Comparison of ENCODE assay signal across 8 mouse cellular contexts in the genomic region with DNA sequence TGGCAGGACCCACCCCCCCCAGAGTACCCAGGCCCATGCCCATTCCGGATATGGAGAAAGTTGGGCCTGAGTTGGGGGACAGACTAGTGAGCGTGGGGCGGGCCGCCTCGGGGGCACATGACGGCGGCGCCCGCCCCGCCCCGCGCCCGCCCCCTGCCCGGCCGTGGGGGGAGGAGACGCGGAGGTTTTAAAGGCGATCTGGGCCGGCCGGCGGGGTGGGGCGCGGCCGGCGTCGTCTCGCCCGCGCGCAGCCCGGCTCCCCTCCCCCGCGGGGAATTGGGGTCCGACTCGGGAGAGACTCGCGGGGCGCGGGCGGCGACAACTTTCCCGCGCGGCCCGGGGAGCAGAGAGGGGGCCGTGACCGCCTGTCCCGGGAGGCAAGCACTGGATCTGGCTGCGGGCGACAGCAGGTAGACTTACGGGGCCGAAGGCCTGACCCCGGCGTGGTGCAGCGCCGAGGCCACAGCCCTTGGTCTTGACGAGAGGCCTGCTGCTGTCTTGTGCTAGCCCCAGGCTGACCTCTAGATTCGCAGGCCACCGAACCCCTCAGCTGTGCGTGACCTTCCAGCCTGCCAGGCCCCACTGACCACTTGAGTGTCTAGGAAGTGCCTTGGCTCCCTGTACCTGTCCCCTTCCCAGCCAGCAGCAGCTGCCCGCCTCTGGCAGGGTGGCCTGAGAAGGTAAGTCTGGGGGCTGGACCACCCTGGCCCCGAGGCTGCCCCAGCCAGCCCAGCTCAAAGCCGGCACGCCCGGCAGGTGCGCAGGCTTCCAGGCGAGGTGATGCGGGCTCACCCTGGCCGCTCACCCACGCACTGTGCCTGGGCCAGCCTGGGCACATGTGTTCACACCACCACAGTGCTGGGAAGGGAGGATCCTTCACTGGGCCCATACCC. TPM values are rescaled to one million over a fixed set of nuclear protein-coding genes. Genes with fewer than 3 reads are reported as not detected.
DNase-seq lines count a peak whose midpoint lies in the region; ATAC-seq and TF ChIP-seq lines count a peak whose summit lies in the region.

No protein-coding gene starts in this region.

- 5% methylated on average over 55 of the region's 70 CpGs for WGBS in lung, embryonic 15.5 days

- peak overlapping the region; percentile 78 for H3K4me2 ChIP-seq in lung, embryonic 15.5 days

- TF ChIP-seq CTCF in cortical plate, adult 2 months (IDR thresholded peaks at IDR 0.05; ENCODE audit: extremely low read depth, insufficient read depth, low read length), result no peak

- no peaks in the 10 kb centered on the region for H3K27me3 ChIP-seq in lung, embryonic 15.5 days

- H3K9me3 ChIP-seq in lung, embryonic 15.5 days, result no peaks in the 10 kb centered on the region

- H3K4me1 ChIP-seq in cortical plate, adult 2 months (ENCODE audit: control insufficient read depth, insufficient read depth, low read length), result peaks cover 7% of the 10 kb centered on the region
- peaks cover 62% of the 10 kb centered on the region for H3K4me1 ChIP-seq in lung, embryonic 15.5 days

- TF ChIP-seq POLR2A in cortical plate, adult 2 months (IDR thresholded peaks at IDR 0.05; ENCODE audit: extremely low read depth, insufficient read depth, low read length), result no peak

- H3K9ac ChIP-seq in lung, embryonic 15.5 days, result peak overlapping the region; percentile 78

- H3K4me3 ChIP-seq in cortical plate, adult 2 months (ENCODE audit: insufficient read depth, low read length), result peak overlapping the region; percentile 77
- peak overlapping the region; percentile 69 for H3K4me3 ChIP-seq in lung, embryonic 15.5 days

- peak; percentile 40 for ATAC-seq in lung, embryonic 15.5 days (ENCODE audit: borderline replicate concordance, extremely low read depth, low FRiP score, low TSS enrichment)

- peak; percentile 66 for DNase-seq in embryo, embryonic 10.5 days (ENCODE audit: low spot score)
- DNase-seq in embryo, embryonic 10 days (ENCODE audit: low spot score), result no peak
- DNase-seq in heart, adult 9 months (ENCODE audit: low spot score in 2 of 2), result peak; percentile 92 to 96
- DNase-seq in kidney, adult 8-10 months, result peak; percentile 72 to 74
- DNase-seq in ovary, postnatal 10 days (ENCODE audit: low spot score), result peak; percentile 68
- DNase-seq in frontal cortex, postnatal 10 days (ENCODE audit: low spot score in 2 of 2), result no peak

- peaks cover 9% of the 10 kb centered on the region; the same call in 1 of the 2 replicates for H3K36me3 ChIP-seq in lung, embryonic 15.5 days

- H3K27ac ChIP-seq in cortical plate, adult 2 months (ENCODE audit: insufficient read depth, low read length), result peak overlapping the region; percentile 99
- peak overlapping the region; percentile 92 for H3K27ac ChIP-seq in lung, embryonic 15.5 days

RNA-seq across cellular contexts. Expression of gene Nanos3, which starts 15.9 kb away (rescaled TPM):
- polyA plus RNA-seq in cortical plate, adult 2 months (2012; rRNA removed), result 1.8 and 3.6 TPM in 2 replicates
- polyA plus RNA-seq in lung, embryonic 15.5 days (2015; fragmentation: Nextera tagmentation; extraction: Ambion mirVana), result 2.7 and 3.2 TPM in 2 replicates

RNA-seq across cellular contexts. Expression of gene Zswim4, which starts 36.0 kb away (rescaled TPM):
- 12.2 and 13.6 TPM in 2 replicates for polyA plus RNA-seq in cortical plate, adult 2 months (2012; rRNA removed)
- polyA plus RNA-seq in lung, embryonic 15.5 days (2015; fragmentation: Nextera tagmentation; extraction: Ambion mirVana), result 13.6 and 14.2 TPM in 2 replicates

RNA-seq across cellular contexts. Expression of gene D8Ertd738e, which starts 48.6 kb away (rescaled TPM):
- 202 and 213 TPM in 2 replicates for polyA plus RNA-seq in cortical plate, adult 2 months (2012; rRNA removed)
- 320 and 350 TPM in 2 replicates for polyA plus RNA-seq in lung, embryonic 15.5 days (2015; fragmentation: Nextera tagmentation; extraction: Ambion mirVana)

RNA-seq across cellular contexts. Expression of gene 4930432K21Rik, which starts 53.1 kb away (rescaled TPM):
- 2.7 and 3.0 TPM in 2 replicates for polyA plus RNA-seq in cortical plate, adult 2 months (2012; rRNA removed)
- 1.7 TPM in 2 replicates for polyA plus RNA-seq in lung, embryonic 15.5 days (2015; fragmentation: Nextera tagmentation; extraction: Ambion mirVana)

RNA-seq across cellular contexts. Expression of gene Cc2d1a, which starts 53.2 kb away (rescaled TPM):
- polyA plus RNA-seq in cortical plate, adult 2 months (2012; rRNA removed), result 38.0 and 42.3 TPM in 2 replicates
- 23.1 and 23.4 TPM in 2 replicates for polyA plus RNA-seq in lung, embryonic 15.5 days (2015; fragmentation: Nextera tagmentation; extraction: Ambion mirVana)

Comparison
In these comparisons a context has a peak if more than half of its experiments do, and no peak if none do; other contexts are left out.
1. DNase-seq: peak in embryo, embryonic 10.5 days (single experiment), heart, adult 9 months (2 of 2), kidney, adult 8-10 months (2 of 2) and ovary, postnatal 10 days (single experiment); none in embryo, embryonic 10 days (single experiment) and frontal cortex, postnatal 10 days (0 of 2).